Comparison of ENCODE assay signal across 8 mouse cellular contexts in the genomic region with DNA sequence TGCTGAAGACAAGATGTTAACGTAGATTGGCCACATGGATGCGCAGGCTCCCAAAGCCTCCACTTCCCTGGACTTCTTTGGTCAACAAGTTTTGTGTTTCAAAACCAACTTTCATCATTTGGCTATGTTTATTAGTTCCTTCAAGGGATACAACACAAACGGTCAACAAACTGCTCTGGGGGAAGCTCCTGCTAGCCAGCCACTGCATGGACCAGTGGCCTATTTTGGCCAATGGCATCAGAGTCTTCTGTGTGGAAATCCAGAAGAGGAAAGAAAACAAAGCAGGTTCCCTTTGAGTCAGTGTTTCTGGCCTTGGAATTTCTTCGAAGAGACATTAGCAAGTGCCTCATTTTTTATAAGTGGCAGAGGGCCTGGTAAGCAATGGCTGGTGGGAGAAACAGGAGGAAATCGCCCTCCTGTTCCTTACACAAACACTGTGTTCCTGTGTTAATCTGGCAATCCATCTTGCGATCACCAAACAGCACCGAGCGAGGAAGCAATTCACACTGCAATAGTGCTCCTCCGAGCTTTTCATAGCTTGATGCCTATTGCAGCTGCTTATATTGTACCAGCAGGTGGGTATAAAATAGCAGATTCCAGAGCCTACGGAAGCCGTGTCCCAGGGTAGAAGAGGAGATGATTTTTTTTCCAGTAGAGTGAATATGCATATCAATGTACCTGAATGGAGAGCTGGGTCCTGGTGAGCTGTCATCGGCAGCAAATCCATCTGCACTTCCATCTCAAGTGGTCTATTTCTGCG.
DNase-seq lines count a peak whose midpoint lies in the region; ATAC-seq and TF ChIP-seq lines count a peak whose summit lies in the region.
"Had no signal": no experiment of that assay in that cellular context is flagged by ENCODE, and none has a peak within 500 bp of the region (broad histone marks: within the 10 kb centered on the region; RNA-seq: fewer than 3 reads in every experiment).

No protein-coding gene starts in this region.

- H3K4me2 ChIP-seq in hindbrain, embryonic 12.5 days (replicated peaks) = no peak overlapping the region
- H3K4me2 ChIP-seq in hindbrain, embryonic 14.5 days (replicated peaks) = peak overlapping the region; percentile 15; the same call in 1 of the 2 replicates
- H3K4me2 ChIP-seq: midbrain, embryonic 12.5 days had no signal

- no peak for DNase-seq in hindbrain, embryonic 10.5 days (ENCODE audit: low spot score)
- DNase-seq in brain, embryonic 14.5 days (ENCODE audit: low read depth) = peak; percentile 69
- DNase-seq in hindbrain, embryonic 14.5 days (ENCODE audit: low spot score) = no peak
- DNase-seq in lung, postnatal 25 days (ENCODE audit: low spot score) = peak; percentile 24
- DNase-seq in urinary bladder, adult 2 months (ENCODE audit: low spot score) = no peak

- H3K4me1 ChIP-seq in hindbrain, embryonic 12.5 days = 0 out of 2 replicates have a peak, but pooled peaks cover 2% of the 10 kb centered on the region
- H3K4me1 ChIP-seq in hindbrain, embryonic 10.5 days (replicated peaks) = peaks cover 6% of the 10 kb centered on the region
- peaks cover 21% of the 10 kb centered on the region for H3K4me1 ChIP-seq in hindbrain, embryonic 14.5 days (replicated peaks; ENCODE audit: control insufficient read depth, insufficient read depth, low read length)
- H3K4me1 ChIP-seq: midbrain, embryonic 12.5 days had no signal

- no peaks in the 10 kb centered on the region for H3K27me3 ChIP-seq in hindbrain, embryonic 12.5 days
- H3K27me3 ChIP-seq in hindbrain, embryonic 10.5 days (ENCODE audit: insufficient read depth, poor library complexity, severe bottlenecking) = no peaks in the 10 kb centered on the region
- H3K27me3 ChIP-seq in hindbrain, embryonic 14.5 days (ENCODE audit: control insufficient read depth, insufficient read depth, low read length) = no peaks in the 10 kb centered on the region
- H3K27me3 ChIP-seq: midbrain, embryonic 12.5 days had no signal

- no peak for TF ChIP-seq CTCF in brain, embryonic 14.5 days (IDR thresholded peaks at IDR 0.05; ENCODE audit: borderline replicate concordance, extremely low read depth, insufficient read depth, insufficient read length)

- H3K9ac ChIP-seq in hindbrain, embryonic 12.5 days = no peak overlapping the region
- peak overlapping the region; percentile 33; the same call in 1 of the 2 replicates for H3K9ac ChIP-seq in hindbrain, embryonic 14.5 days
- H3K9ac ChIP-seq: midbrain, embryonic 12.5 days had no signal

- no peaks in the 10 kb centered on the region for H3K9me3 ChIP-seq in hindbrain, embryonic 12.5 days (replicated peaks)
- H3K9me3 ChIP-seq in hindbrain, embryonic 10.5 days = no peaks in the 10 kb centered on the region
- H3K9me3 ChIP-seq in hindbrain, embryonic 14.5 days (ENCODE audit: control insufficient read depth, low read length) = no peaks in the 10 kb centered on the region
- H3K9me3 ChIP-seq: midbrain, embryonic 12.5 days had no signal

- no peak for ATAC-seq in hindbrain, embryonic 12.5 days (ENCODE audit: low FRiP score)
- ATAC-seq in hindbrain, embryonic 14.5 days (ENCODE audit: low FRiP score) = peak; percentile 51; the same call in 1 of the 2 replicates
- ATAC-seq in megakaryocyte-erythroid progenitor cell, adult 5-6 weeks (replicated peaks; ENCODE audit: low FRiP score, low TSS enrichment, poor library complexity, severe bottlenecking) = no peak

- 69% methylated on average over 13 of the region's 13 CpGs for WGBS in hindbrain, embryonic 12.5 days
- WGBS in hindbrain, embryonic 10.5 days = 84% methylated on average over 13 of the region's 13 CpGs
- WGBS in hindbrain, embryonic 14.5 days = 52% methylated on average over 13 of the region's 13 CpGs

- no peak for TF ChIP-seq POLR2A in brain, embryonic 14.5 days (IDR thresholded peaks at IDR 0.05; ENCODE audit: borderline replicate concordance, extremely low read depth, insufficient read depth, insufficient read length, poor library complexity, severe bottlenecking)

- H3K27ac ChIP-seq in hindbrain, embryonic 12.5 days = peak overlapping the region; percentile 9; the same call in 1 of the 2 replicates
- no peak overlapping the region for H3K27ac ChIP-seq in hindbrain, embryonic 10.5 days
- peak overlapping the region; percentile 68 for H3K27ac ChIP-seq in hindbrain, embryonic 14.5 days
- H3K27ac ChIP-seq: midbrain, embryonic 12.5 days had no signal

- H3K36me3 ChIP-seq in hindbrain, embryonic 12.5 days = no peaks in the 10 kb centered on the region
- H3K36me3 ChIP-seq in hindbrain, embryonic 10.5 days = no peaks in the 10 kb centered on the region
- H3K36me3 ChIP-seq in hindbrain, embryonic 14.5 days (replicated peaks; ENCODE audit: control insufficient read depth, insufficient read depth) = no peaks in the 10 kb centered on the region
- H3K36me3 ChIP-seq: midbrain, embryonic 12.5 days had no signal

- H3K4me3 ChIP-seq in hindbrain, embryonic 12.5 days = no peak overlapping the region
- no peak overlapping the region for H3K4me3 ChIP-seq in hindbrain, embryonic 10.5 days
- no peak overlapping the region for H3K4me3 ChIP-seq in hindbrain, embryonic 14.5 days (replicated peaks; ENCODE audit: low read length)
- H3K4me3 ChIP-seq: midbrain, embryonic 12.5 days had no signal

Comparison
In these comparisons a context has a peak if more than half of its experiments do, and no peak if none do; other contexts are left out.
1. DNase-seq: peak in brain, embryonic 14.5 days (single experiment) and lung, postnatal 25 days (single experiment); none in hindbrain, embryonic 10.5 days (single experiment), hindbrain, embryonic 14.5 days (single experiment) and urinary bladder, adult 2 months (single experiment).